Mouse (Mus musculus) cerebellum, adult 2 months (tissue): ENCODE data around the gene Abcc5. TPM values are rescaled to one million over a fixed set of nuclear protein-coding genes. Genes with fewer than 3 reads are reported as not detected.

Experiments used
- DNase-seq, 2 experiments: peaks; one replicate each; pipeline ENCODE4 v3.0.0; 2021
- H3K27ac ChIP-seq: fragments of 200-500 bp; 2 replicates; pipeline ENCODE4 v1.5.1; 2012; ENCODE audit warnings: low read length, control low read depth, inconsistent platforms; ENCODE audit not compliant: insufficient read depth
- H3K27me3 ChIP-seq: fragments of 200-500 bp; 2 replicates; pipeline ENCODE4 v1.6.1; 2012; ENCODE audit warnings: inconsistent platforms, mild to moderate bottlenecking, low read length, moderate library complexity; ENCODE audit not compliant: control insufficient read depth, insufficient read depth
- H3K4me1 ChIP-seq: fragments of 200-500 bp; 2 replicates; pipeline ENCODE4 v1.6.1; 2011; ENCODE audit warnings: low read length; ENCODE audit not compliant: control insufficient read depth, insufficient read depth
- H3K4me3 ChIP-seq: fragments of 200-500 bp; replicated peaks from 2 replicates; pipeline ENCODE3; 2011; ENCODE audit warnings: mild to moderate bottlenecking, low read depth, low read length, control low read depth; ENCODE audit not compliant: insufficient read depth
- CTCF ChIP-seq: fragments of 200-500 bp; IDR thresholded peaks from 2 replicates; pipeline ENCODE4 v1.5.1; 2011; ENCODE audit warnings: low read depth, mild to moderate bottlenecking, control low read depth, low read length, moderate library complexity, borderline replicate concordance; ENCODE audit not compliant: insufficient read depth
- POLR2A ChIP-seq: fragments of 200-500 bp; IDR thresholded peaks from 2 replicates; pipeline ENCODE4 v1.6.1; 2011; ENCODE audit warnings: low read length, control low read depth, borderline replicate concordance; ENCODE audit not compliant: insufficient read depth
- WGBS: fragments of 180-500 bp; shearing (Covaris S2); methylation state at CpG from one replicate; pipeline ENCODE4 v1.1.7; 2018; 5-methylcytosine and 5-hydroxymethylcytosine counted together
- polyA plus RNA-seq: library from polyadenylated mRNA; depleted of rRNA; stranded (reverse); fragments of >200 nt; gene quantifications from 2 replicates; pipeline ENCODE4 v1.2.3, GENCODE M21; 2012

Gene Abcc5
- polyA plus RNA-seq, 1 experiment = 263 TPM

DNA sequence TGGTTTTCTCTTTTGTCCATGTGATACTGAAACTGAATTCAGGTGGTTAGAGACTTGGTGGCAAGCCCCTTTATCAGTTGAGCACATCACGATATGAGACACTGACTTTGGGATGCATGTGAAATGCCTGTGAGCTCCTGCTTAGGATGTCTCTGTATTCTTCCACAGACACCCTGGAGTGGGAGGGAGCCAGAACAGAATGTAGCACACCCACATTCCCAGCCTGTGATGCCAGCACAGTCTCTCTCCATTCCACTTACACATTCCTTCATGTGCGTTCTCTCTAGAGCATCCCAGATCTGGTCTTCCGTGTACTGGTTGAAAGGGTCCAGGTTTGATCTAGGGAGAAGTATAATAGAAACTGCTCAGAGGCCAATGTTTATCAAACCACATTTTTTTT is 87.6 kb downstream of the Abcc5 start:
- over 99% methylated on average over 3 of the region's 3 CpGs for WGBS
- Histone ChIP-seq H3K27ac (no peak overlapping the region), H3K27me3 (no peaks in the 10 kb centered on the region), H3K4me1 (no peaks in the 10 kb centered on the region), H3K4me3 (no peak overlapping the region)
- no peak for TF ChIP-seq CTCF
- no peak for TF ChIP-seq POLR2A
- no peak for DNase-seq

DNA sequence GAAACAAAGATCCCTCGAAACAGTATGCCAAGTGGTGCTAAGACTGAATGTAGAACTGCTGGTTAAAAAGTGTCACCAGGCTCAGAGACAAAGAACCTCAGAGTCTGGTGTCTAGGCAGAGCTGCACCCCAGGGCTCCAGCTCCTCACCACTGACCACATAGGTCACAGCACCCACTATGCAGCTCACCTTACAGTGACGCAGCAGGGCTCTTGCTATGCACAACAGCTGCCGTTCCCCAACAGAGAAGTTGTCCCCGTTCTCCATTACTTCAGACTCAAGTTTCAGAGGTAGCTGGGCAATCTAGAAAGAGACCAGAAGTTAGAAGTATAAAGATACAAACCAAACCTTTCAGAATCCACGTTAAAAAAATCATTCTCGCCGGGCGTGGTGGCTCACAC is 91.3 kb downstream of the Abcc5 start:
- no peak for DNase-seq
- H3K4me3 ChIP-seq = no peak overlapping the region
- H3K27ac ChIP-seq = no peak overlapping the region
- WGBS = 97% methylated on average over 8 of the region's 8 CpGs
- H3K27me3 ChIP-seq = no peaks in the 10 kb centered on the region
- TF ChIP-seq CTCF = no peak
- TF ChIP-seq POLR2A = no peak
- no peaks in the 10 kb centered on the region for H3K4me1 ChIP-seq

DNA sequence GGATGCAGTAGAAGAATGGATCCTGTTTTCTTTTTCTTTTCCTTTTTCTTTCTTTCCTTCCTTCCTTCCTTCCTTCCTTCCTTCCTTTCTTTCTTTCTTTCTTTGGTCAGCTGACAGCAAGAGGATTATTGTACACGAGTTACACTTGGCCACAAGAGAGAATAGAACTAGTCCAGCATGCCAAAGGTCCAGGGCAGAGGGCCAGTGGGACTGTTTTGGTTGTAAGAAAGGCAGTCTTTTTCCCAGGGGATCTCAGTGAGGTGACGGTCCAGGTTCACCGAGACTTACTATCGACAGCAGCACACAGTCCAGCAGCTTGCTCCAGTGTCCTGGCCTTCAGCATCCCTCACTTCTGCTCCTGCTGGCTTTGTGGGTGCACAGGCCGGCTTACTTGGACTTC is 97.9 kb downstream of the Abcc5 start:
- WGBS = 64% methylated on average over 5 of the region's 5 CpGs
- DNase-seq = no peak
- TF ChIP-seq CTCF (no peak), POLR2A (no peak)
- Histone ChIP-seq H3K4me3 (no peak overlapping the region), H3K27ac (no peak overlapping the region), H3K27me3 (no peaks in the 10 kb centered on the region), H3K4me1 (no peaks in the 10 kb centered on the region)

DNA sequence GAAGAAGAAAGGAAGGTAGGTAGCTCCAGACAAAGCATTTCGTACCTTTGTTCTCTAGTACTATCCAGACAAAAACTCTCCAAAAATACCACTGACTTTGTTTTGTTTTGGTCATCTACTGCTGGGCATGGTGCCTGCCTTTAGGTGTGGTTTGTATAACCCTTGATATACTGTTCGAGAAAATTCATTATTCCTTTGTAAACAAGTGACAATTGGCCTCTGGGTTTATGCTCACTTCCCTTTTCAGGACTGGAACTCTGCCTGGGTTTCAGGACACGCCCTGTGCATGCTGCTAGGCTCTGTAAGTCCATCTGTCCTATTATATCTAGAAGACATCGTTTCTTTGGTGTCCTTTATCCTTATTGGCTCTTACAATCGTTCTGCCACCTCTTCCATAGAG is 100.9 kb downstream of the Abcc5 start, which contains the start of gene Cyp2ab1:
Cyp2ab1 (minus strand) TSS at position 119 of the 400 bp plus-strand sequence.
- TF ChIP-seq POLR2A (no peak), CTCF (no peak)
- 42% methylated on average over 5 of the region's 5 CpGs for WGBS

DNA sequence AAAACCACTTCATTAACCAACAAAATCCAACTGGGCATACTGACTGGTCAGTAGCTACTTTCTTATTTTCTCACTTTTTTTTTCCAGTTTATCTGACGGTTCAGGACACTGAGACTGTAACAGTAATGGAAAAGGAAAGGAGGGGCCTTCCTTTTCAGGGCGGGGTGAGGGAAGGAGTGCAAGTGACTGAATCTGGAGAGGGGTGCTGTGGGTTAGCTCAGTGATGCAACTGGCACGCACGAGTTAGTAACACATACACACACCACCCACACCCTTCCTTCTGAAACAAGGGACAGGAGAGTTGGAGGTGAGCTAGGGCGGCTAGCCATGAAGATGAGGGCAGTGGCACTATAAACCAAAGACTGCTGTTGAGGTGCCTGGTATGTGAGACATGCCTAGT is 102.3 kb downstream of the Abcc5 start:
- H3K4me1 ChIP-seq = no peaks in the 10 kb centered on the region
- DNase-seq = no peak
- H3K27ac ChIP-seq = no peak overlapping the region
- TF ChIP-seq CTCF (no peak), POLR2A (no peak)
- no peak overlapping the region for H3K4me3 ChIP-seq
- 73% methylated on average over 5 of the region's 5 CpGs for WGBS
- H3K27me3 ChIP-seq = no peaks in the 10 kb centered on the region

More for the DNA sequence above, 100.9 kb downstream of the Abcc5 start, which contains the start of gene Cyp2ab1:
- Histone ChIP-seq H3K4me1 (no peaks in the 10 kb centered on the region), H3K27ac (no peak within 1 kb of the TSS), H3K4me3 (no peak within 1 kb of the TSS), H3K27me3 (no peaks in the 10 kb centered on the region)
- DNase-seq = no peak

DNA sequence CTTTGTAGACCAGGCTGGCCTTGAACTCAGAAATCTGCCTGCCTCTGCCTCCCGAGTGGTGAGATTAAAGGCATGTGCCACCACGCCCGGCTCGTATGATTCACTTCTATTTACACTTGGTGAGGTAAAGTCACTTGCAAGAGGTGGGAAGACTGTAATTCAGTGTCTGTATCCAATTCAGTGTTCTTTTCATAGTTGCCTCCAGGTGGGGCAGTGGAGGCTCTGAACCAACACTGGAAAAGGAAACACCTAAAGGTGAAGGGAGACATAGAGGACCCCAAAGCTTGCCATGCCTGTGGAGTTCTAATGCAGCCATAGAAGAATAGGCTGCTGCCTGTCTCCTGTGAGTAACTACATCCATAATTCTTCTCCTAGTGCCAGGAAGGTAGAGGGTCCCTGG is 103.9 kb downstream of the Abcc5 start:
- no peaks in the 10 kb centered on the region for H3K27me3 ChIP-seq
- H3K4me3 ChIP-seq = no peak overlapping the region
- TF ChIP-seq CTCF (no peak), POLR2A (no peak)
- no peak overlapping the region for H3K27ac ChIP-seq
- H3K4me1 ChIP-seq = no peaks in the 10 kb centered on the region
- WGBS = 95% methylated on average over 4 of the region's 4 CpGs
- DNase-seq = no peak

DNA sequence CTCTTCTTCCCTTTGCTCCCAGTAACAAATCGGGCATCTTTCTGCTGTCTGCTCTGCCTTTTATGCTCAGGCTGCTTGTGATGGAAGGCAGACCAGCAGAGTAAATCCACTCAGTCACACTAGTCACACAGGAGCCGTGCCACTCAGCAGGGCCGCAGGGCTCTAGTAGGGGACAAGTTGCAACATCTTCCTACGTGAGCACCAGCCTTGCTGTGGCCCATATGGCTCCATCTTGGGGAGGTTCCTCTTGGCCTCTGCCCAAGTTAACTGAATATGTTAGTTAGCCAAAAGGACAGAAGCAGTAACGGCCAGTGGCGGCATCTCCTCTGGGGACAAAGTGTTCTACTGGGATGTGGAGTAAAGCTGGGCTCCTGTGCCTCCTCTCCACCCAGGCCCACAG is 109.4 kb downstream of the Abcc5 start:
- DNase-seq = no peak
- Histone ChIP-seq H3K4me1 (no peaks in the 10 kb centered on the region), H3K4me3 (no peak overlapping the region), H3K27ac (no peak overlapping the region), H3K27me3 (no peaks in the 10 kb centered on the region)
- WGBS = 26% methylated on average over 6 of the region's 6 CpGs
- TF ChIP-seq CTCF = no peak
- TF ChIP-seq POLR2A = no peak

DNA sequence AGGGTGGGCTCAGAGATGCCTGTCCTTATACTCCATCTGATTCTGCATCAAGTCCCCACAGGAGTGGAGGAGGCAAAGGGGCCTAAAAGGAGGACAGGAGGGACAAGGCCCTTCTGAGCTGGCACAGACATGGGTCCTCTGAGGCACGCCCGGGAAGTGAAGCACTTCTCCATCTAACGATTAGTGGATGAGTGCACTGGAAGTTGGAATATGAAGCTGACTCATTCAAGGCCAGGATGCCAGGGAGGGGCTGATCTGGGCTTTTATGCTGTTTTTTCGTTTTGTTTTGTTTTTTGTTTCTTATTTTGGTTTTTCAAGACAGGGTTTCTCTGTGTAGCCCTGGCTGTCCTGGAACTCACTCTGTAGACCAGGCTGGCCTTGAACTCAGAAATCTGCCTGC is 110.9 kb downstream of the Abcc5 start:
- 80% methylated on average over 4 of the region's 4 CpGs for WGBS

More for the DNA sequence above, 110.9 kb downstream of the Abcc5 start:
- no peaks in the 10 kb centered on the region for H3K27me3 ChIP-seq
- no peak overlapping the region for H3K27ac ChIP-seq
- DNase-seq = no peak
- H3K4me3 ChIP-seq = no peak overlapping the region
- H3K4me1 ChIP-seq = no peaks in the 10 kb centered on the region
- no peak for TF ChIP-seq CTCF
- no peak for TF ChIP-seq POLR2A
